Mouse (Mus musculus) urinary bladder, adult 18-20 months (tissue): ENCODE data around the gene Gm3002.
"Not testable (repeated sequence)": the region's sequence is repeated elsewhere in the genome, so short reads cannot be mapped to it uniquely, and the experiment has no call there.

Experiments used
- DNase-seq, 2 experiments: peaks; one replicate each; pipeline ENCODE4 v3.0.0; 2022; ENCODE audit warnings: low spot score in 2 of 2, mixed read lengths in 2 of 2

Gm3002 gene

GRCm38 (mm10) chr14:3809774-3810173, at the start of gene Gm3002:
Gene Gm3002, plus strand, starts transcription at chr14:3810074.
- DNase-seq: not testable (repeated sequence)

GRCm38 (mm10) chr14:3845945-3846344, 36.1 kb downstream of the Gm3002 start, which contains the start of gene Gm3033:
Gene Gm3033, plus strand, starts transcription at chr14:3846245.
- DNase-seq: not testable (repeated sequence)

- not testable (repeated sequence) for DNase-seq
Observed at GRCm38 (mm10) chr14:3883872-3884271, 74.0 kb downstream of the Gm3002 start, which contains the start of gene Gm2916. Gene Gm2916, plus strand, starts transcription at chr14:3884172.

- DNase-seq: not testable (repeated sequence)
Observed at GRCm38 (mm10) chr14:3931456-3931855, 121.6 kb downstream of the Gm3002 start, which contains the start of gene Gm3029. Gene Gm3029, plus strand, starts transcription at chr14:3931756.

GRCm38 (mm10) chr14:3963247-3963646, 153.4 kb downstream of the Gm3002 start, which contains the start of gene Gm3095:
Gene Gm3095, plus strand, starts transcription at chr14:3963547.
- DNase-seq: not testable (repeated sequence)

GRCm38 (mm10) chr14:3998094-3998493, 188.2 kb downstream of the Gm3002 start, which contains the start of gene Gm3099:
Gene Gm3099, plus strand, starts transcription at chr14:3998394.
- DNase-seq: not testable (repeated sequence)
